Mouse (Mus musculus) Patski (cell line): ENCODE measurements at regions not wholly inside any gene's neighbourhood (a gene's known extent, or its start where the extent isn't known, plus 50 kb on each side); places are given as distances from the start of the nearest gene placed in this dataset.

Source experiments
- ATAC-seq: fragments of 100-300 bp; one replicate; pipeline ENCODE4 v1.8.0; 2021
- CTCF ChIA-PET: fragments of 350-600 bp; sonication (Branson Sonifier 250); formaldehyde crosslinking; loops from one replicate; lab custom pipeline; 2022; ENCODE audit warnings: inconsistent platforms; lab: Charles Lee
- POLR2A ChIA-PET: fragments of 350-600 bp; sonication (Branson Sonifier 250); formaldehyde crosslinking; loops from one replicate; lab custom pipeline; 2022; ENCODE audit warnings: antibody characterized with exemption, inconsistent platforms; lab: Charles Lee
- DNase-seq: peaks from one replicate; pipeline ENCODE4 v3.0.0-alpha.2; 2011; ENCODE audit warnings: low read depth, low spot score
- H3K27me3 ChIP-seq: fragments of 371-371 bp; one replicate; pipeline ENCODE4 v1.5.1; 2021
- CTCF ChIP-seq: fragments of 100-300 bp; IDR thresholded peaks from one replicate; pipeline ENCODE4 v1.5.1; 2021
- in situ Hi-C: fragments of 300-500 bp; cut with MboI; formaldehyde crosslinking; loops from 3 replicates; pipeline ENCODE4 v1.11.1; 2018; ENCODE audit warnings: low pct_unique_long_range_greater_than_20kb, mixed read lengths

DNA sequence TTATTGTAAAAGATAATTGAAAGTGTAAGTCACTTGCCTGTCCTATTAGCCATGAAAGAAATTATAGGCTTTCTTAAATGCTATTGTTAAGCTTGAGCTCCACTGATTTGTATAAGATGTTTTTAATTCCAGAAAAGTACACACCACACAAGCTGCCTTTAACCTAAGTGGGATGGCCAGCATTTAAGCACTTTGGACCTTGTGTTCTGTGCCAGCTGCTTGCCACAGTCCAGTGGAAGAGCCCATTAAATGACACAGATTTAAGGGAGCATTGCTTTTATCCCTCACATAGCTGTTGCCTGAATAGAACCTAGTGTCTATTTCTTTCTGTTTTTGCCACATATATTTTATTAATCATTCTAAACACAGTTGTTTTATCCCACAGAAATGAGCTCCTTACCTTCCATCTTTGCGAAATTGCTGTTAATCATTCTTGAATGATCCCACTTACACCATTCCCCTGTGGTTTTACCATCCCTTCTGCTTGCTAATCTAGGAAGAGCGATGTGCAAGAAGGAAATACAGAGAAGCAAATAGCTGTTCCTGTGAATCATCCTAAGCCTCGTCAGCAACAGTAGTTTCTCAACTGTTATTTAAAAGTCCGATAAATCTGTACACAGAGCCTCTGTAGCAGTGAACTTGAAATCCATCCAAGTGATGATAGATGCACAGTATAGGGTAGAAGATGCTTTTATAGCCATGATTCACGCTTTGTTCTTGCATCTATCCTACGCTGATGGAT, 57.9 kb upstream of the Samsn1 start:
- POLR2A ChIA-PET: no interaction called here
- DNase-seq (peak; percentile 13), ATAC-seq (peak; percentile 62)
- in situ Hi-C loops: no loop called here
- CTCF ChIA-PET: interaction anchor here (1.4 kb wide), 1 partner anchor 24 kb away, joined by 3 read pairs; no protein-coding TSS in a partner anchor
- peaks cover 5% of the 10 kb centered on the region for H3K27me3 ChIP-seq
- no peak for TF ChIP-seq CTCF

DNA sequence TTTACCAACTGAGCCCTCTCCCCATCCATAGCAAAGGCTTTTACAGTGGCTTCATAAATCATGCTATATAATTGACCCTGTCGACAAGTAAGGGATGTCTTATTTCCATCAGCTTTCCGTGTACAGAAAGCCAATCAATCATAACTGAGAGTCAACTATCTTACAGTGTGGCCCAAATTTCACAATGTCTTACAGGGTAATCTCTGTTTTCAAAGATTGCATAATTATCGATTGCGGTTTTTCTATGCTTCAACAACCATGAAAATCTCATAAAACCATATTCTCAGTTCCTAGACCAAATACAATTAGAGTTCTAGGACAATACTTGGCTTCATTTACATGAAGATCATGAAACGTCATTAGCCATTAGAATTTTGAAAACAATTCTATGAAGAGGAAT, 56.1 kb upstream of the Samsn1 start:
- ATAC-seq (no peak), DNase-seq (no peak)
- in situ Hi-C loops: no loop called here
- CTCF ChIA-PET: no interaction called here
- H3K27me3 ChIP-seq: peaks cover 5% of the 10 kb centered on the region
- POLR2A ChIA-PET: no interaction called here
- TF ChIP-seq CTCF: no peak

GRCm38 (mm10) chr16:76076231-76076630, 54.1 kb upstream of the Samsn1 start:
- in situ Hi-C loops: no loop called here
- POLR2A ChIA-PET: no interaction called here
- ATAC-seq (no peak), DNase-seq (no peak)
- CTCF ChIA-PET: no interaction called here
- H3K27me3 ChIP-seq: peaks cover 7% of the 10 kb centered on the region
- no peak for TF ChIP-seq CTCF
